Mouse (Mus musculus) ovary, postnatal 10 days (tissue): ENCODE measurements at regions not wholly inside any gene's neighbourhood (a gene's known extent, or its start where the extent isn't known, plus 50 kb on each side); places are given as distances from the start of the nearest gene placed in this dataset.

Experiments used
- DNase-seq: peaks from one replicate; pipeline ENCODE4 v3.0.0; 2022; ENCODE audit warnings: low spot score

GRCm38 (mm10) chrX:11720517-11720916, 392.9 kb downstream of the H2al1j start:
- DNase-seq = no peak

- no peak for DNase-seq
Observed at GRCm38 (mm10) chrX:11722730-11723129, 395.1 kb downstream of the H2al1j start.

GRCm38 (mm10) chrX:11724718-11725117, 397.1 kb downstream of the H2al1j start:
- no peak for DNase-seq

GRCm38 (mm10) chrX:11726524-11727231, 399.1 kb downstream of the H2al1j start:
- DNase-seq = no peak

- no peak for DNase-seq
Observed at GRCm38 (mm10) chrX:11728481-11728880, 400.9 kb downstream of the H2al1j start.

- no peak for DNase-seq
Observed at GRCm38 (mm10) chrX:11729992-11730391, 402.4 kb downstream of the H2al1j start.

GRCm38 (mm10) chrX:11732371-11732770, 404.7 kb downstream of the H2al1j start:
- no peak for DNase-seq

- no peak for DNase-seq
Observed at GRCm38 (mm10) chrX:11734505-11735435, 407.1 kb downstream of the H2al1j start.

GRCm38 (mm10) chrX:11735516-11736170, 408.0 kb downstream of the H2al1j start:
- peak; percentile 59 for DNase-seq

GRCm38 (mm10) chrX:11736481-11736880, 408.9 kb downstream of the H2al1j start:
- DNase-seq = no peak

- DNase-seq = no peak
Observed at GRCm38 (mm10) chrX:11739565-11739964, 411.9 kb downstream of the H2al1j start.

- DNase-seq = no peak
Observed at GRCm38 (mm10) chrX:11745911-11746310, 414.2 kb downstream of the Bcor start.

GRCm38 (mm10) chrX:11747386-11748121, 412.6 kb downstream of the Bcor start:
- DNase-seq = no peak

GRCm38 (mm10) chrX:11748278-11748677, 411.9 kb downstream of the Bcor start:
- no peak for DNase-seq

GRCm38 (mm10) chrX:11752513-11752912, 407.6 kb downstream of the Bcor start:
- DNase-seq = no peak

GRCm38 (mm10) chrX:11752973-11753590, 407.1 kb downstream of the Bcor start:
- DNase-seq = no peak

- no peak for DNase-seq
Observed at GRCm38 (mm10) chrX:11755046-11755445, 405.1 kb downstream of the Bcor start.

- DNase-seq = no peak
Observed at GRCm38 (mm10) chrX:11763351-11764082, 396.6 kb downstream of the Bcor start.

GRCm38 (mm10) chrX:11776236-11776899, 383.8 kb downstream of the Bcor start:
- no peak for DNase-seq

GRCm38 (mm10) chrX:11795010-11795409, 365.1 kb downstream of the Bcor start:
- DNase-seq = no peak
